Mouse (Mus musculus) MEL (cell line): ENCODE results near the gene App.

ENCODE experiments used
- BHLHE40 ChIP-seq: IDR thresholded peaks from 2 replicates; pipeline ENCODE4 v1.6.1; 2012; ENCODE audit warnings: low read depth, mild to moderate bottlenecking, inconsistent platforms, low read length, improper control_type of control experiment, borderline replicate concordance
- CTCF ChIP-seq, 3 experiments: IDR thresholded peaks in 2 of 3; conservative IDR thresholded peaks in 1 of 3; 2 replicates each; pipeline ENCODE4 v1.5.1; 2011 to 2012; ENCODE audit warnings: low read length in 3 of 3, low read depth in 2 of 3, mild to moderate bottlenecking in 2 of 3, improper control_type of control experiment in 1 of 3, inconsistent platforms in 1 of 3, mixed read lengths in 1 of 3, moderate library complexity in 1 of 3; ENCODE audit not compliant: control insufficient read depth in 1 of 3, insufficient read depth in 1 of 3, poor library complexity in 1 of 3, severe bottlenecking in 1 of 3
- HCFC1 ChIP-seq: IDR thresholded peaks from 2 replicates; pipeline ENCODE4 v1.6.1; 2012; ENCODE audit warnings: low read depth, mild to moderate bottlenecking, inconsistent platforms, low read length, improper control_type of control experiment, moderate library complexity
- JUND ChIP-seq: IDR thresholded peaks from 2 replicates; pipeline ENCODE4 v1.6.1; 2011; ENCODE audit warnings: low read depth, mild to moderate bottlenecking, improper control_type of control experiment, low read length
- POLR2A ChIP-seq, 2 experiments: IDR thresholded peaks; 2 replicates each; pipeline ENCODE4 v1.6.1; 2011 to 2012; ENCODE audit warnings: low read length in 2 of 2, mild to moderate bottlenecking in 2 of 2, control low read depth in 1 of 2, improper control_type of control experiment in 1 of 2, low read depth in 1 of 2, moderate library complexity in 1 of 2; ENCODE audit not compliant: control insufficient read depth in 1 of 2, insufficient read depth in 1 of 2, poor library complexity in 1 of 2
- TCF12 ChIP-seq: IDR thresholded peaks from 2 replicates; pipeline ENCODE4 v1.6.1; 2014; ENCODE audit warnings: low read depth, mild to moderate bottlenecking, inconsistent platforms, low read length, improper control_type of control experiment, moderate library complexity
- ZC3H11A ChIP-seq: IDR thresholded peaks from 2 replicates; pipeline ENCODE4 v1.6.1; 2012; ENCODE audit warnings: low read depth, mild to moderate bottlenecking, inconsistent platforms, low read length, improper control_type of control experiment

DNA sequence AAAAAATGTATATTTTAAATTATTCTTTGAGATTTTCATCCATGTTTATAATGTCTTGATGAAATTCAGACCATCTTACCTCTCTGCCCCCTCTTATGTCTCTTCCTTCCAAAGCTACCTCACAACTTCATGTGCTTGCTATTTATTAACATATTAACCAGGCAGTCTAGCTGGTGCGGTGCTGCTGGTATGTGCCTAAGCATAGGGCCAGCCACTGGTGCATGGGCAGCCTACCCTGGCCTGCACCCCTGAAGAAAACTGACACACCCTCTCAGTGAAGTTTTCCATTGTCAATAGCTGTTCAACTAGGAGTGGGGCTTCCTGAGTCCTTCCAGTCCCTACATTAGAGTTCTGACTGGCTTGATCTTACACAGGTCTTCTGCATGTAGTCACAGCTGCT lies 102.3 kb downstream of the App start:
- TF ChIP-seq CTCF (IDR thresholded peaks at IDR 0.05 in 2 of 3, conservative IDR thresholded peaks at IDR 0.05 in 1 of 3; ENCODE audit: control insufficient read depth in 1 of 3, insufficient read depth in 1 of 3, low read depth in 2 of 3, low read length in 3 of 3, poor library complexity in 1 of 3, severe bottlenecking in 1 of 3) (no peak), ZC3H11A (no peak), BHLHE40 (no peak), HCFC1 (no peak), POLR2A (IDR thresholded peaks at IDR 0.05; ENCODE audit: control insufficient read depth in 1 of 2, insufficient read depth in 1 of 2, low read depth in 1 of 2, low read length in 2 of 2, poor library complexity in 1 of 2) (no peak), JUND (no peak), TCF12 (no peak)
